Mouse (Mus musculus): ENCODE results near the gene Gm10309. TPM values are rescaled to one million over a fixed set of nuclear protein-coding genes. Genes with fewer than 3 reads are reported as not detected.

The Gm10309 gene
- 0.22 TPM in 1 of 2 replicates, not detected in the other for polyA plus RNA-seq (2015; fragmentation: Nextera tagmentation; extraction: Ambion mirVana)

DNA sequence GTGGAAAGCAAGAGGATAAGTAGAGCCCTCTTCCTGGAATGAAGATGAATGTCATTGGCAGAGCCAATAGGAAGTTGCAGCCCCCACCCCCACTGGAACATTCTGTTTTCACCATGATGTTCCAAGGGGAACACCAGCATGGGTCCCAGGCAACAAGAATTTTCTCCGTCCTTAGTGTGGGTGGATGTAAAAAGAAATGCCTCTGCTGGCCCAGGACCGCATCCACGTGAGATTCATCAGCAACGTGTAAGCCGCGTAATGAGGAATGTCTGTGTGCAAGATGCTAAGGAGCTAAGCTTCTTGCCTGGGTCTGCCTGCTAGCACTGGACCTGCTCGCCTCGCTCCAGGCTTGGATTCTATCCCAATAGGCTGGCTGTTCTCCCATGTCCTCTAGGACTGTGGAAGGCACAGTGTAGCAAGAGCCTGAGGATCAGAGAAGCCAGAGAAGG is at the start of gene Gm10309:
Gene Gm10309, minus strand, starts transcription at position 50 of the 449 bp plus-strand sequence.

Other genes starting within 250 kb of the Gm10309 start
- 17.3 and 17.9 TPM in 2 replicates for gene Epas1, start 248.5 kb upstream of the Gm10309 start, polyA plus RNA-seq (2015; fragmentation: Nextera tagmentation; extraction: Ambion mirVana)

All from adrenal gland, postnatal 0 days (tissue).